Mouse (Mus musculus) induced T-regulatory cell, adult 2 months (primary cell): ENCODE measurements around the gene Txndc9.

Source experiments
- DNase-seq: peaks from one replicate; pipeline ENCODE4 v3.0.0-alpha.2; 2012; ENCODE audit warnings: low read depth

Txndc9 gene

GRCm38 (mm10) chr1:37971520-37971919, 26.2 kb downstream of the Txndc9 start:
- no peak for DNase-seq

GRCm38 (mm10) chr1:37968746-37969145, 28.9 kb downstream of the Txndc9 start:
- DNase-seq = no peak

GRCm38 (mm10) chr1:37965571-37965970, 32.1 kb downstream of the Txndc9 start:
- DNase-seq = no peak

GRCm38 (mm10) chr1:37959486-37959885, 38.2 kb downstream of the Txndc9 start:
- no peak for DNase-seq

GRCm38 (mm10) chr1:37958516-37958915, 39.2 kb downstream of the Txndc9 start:
- no peak for DNase-seq

- DNase-seq = no peak
These were observed 40.0 kb downstream of the Txndc9 start, which contains the start of gene Lyg1 for GRCm38 (mm10) chr1:37957659-37958058. Lyg1 (minus strand) TSS chr1:37957759.

- DNase-seq = no peak
These were observed 40.8 kb downstream of the Txndc9 start for GRCm38 (mm10) chr1:37956690-37957431.

- DNase-seq = no peak
These were observed 42.4 kb downstream of the Txndc9 start for GRCm38 (mm10) chr1:37955251-37955650.

- DNase-seq = no peak
These were observed 42.9 kb downstream of the Txndc9 start for GRCm38 (mm10) chr1:37954786-37955185.

GRCm38 (mm10) chr1:37948906-37949305, 48.8 kb downstream of the Txndc9 start:
- no peak for DNase-seq
